Mouse (Mus musculus) forebrain, embryonic 11.5 days (tissue): ENCODE measurements around the gene Vav2. TPM values are rescaled to one million over a fixed set of nuclear protein-coding genes. Genes with fewer than 3 reads are reported as not detected.

ENCODE experiments used
- ATAC-seq: fragments of 200-750 bp; cut with Nextera tagmentation; replicated peaks from 2 replicates; pipeline ENCODE4 v1.8.0; 2017; ENCODE audit warnings: moderate TSS enrichment; ENCODE audit not compliant: low FRiP score
- DNase-seq: peaks from one replicate; pipeline ENCODE4 v3.0.0-alpha.2; 2017; ENCODE audit warnings: low spot score
- H3K27ac ChIP-seq: fragments of 300-500 bp; sonication (generic); 2 replicates; pipeline ENCODE4 v1.5.1; 2014; ENCODE audit warnings: low read depth, low read length
- H3K27me3 ChIP-seq: fragments of 300-500 bp; sonication (generic); 2 replicates; pipeline ENCODE4 v1.6.1; 2014; ENCODE audit warnings: mild to moderate bottlenecking, low read length, mixed read lengths; ENCODE audit not compliant: control insufficient read depth, insufficient read depth
- H3K36me3 ChIP-seq: fragments of 300-500 bp; sonication (generic); 2 replicates; pipeline ENCODE4 v1.6.1; 2014; ENCODE audit warnings: mild to moderate bottlenecking, low read length, moderate library complexity, mixed read lengths; ENCODE audit not compliant: control insufficient read depth, insufficient read depth
- H3K4me1 ChIP-seq: fragments of 300-500 bp; sonication (generic); replicated peaks from 2 replicates; pipeline ENCODE4 v1.6.1; 2014; ENCODE audit warnings: low read length, mixed read lengths; ENCODE audit not compliant: control insufficient read depth, insufficient read depth
- H3K4me2 ChIP-seq: fragments of 300-500 bp; sonication (generic); 2 replicates; pipeline ENCODE4 v1.6.1; 2014; ENCODE audit warnings: low read depth, mild to moderate bottlenecking, low read length, moderate library complexity, mixed read lengths; ENCODE audit not compliant: severe bottlenecking
- H3K4me3 ChIP-seq: fragments of 300-500 bp; sonication (generic); 2 replicates; pipeline ENCODE4 v1.5.1; 2014; ENCODE audit warnings: low read depth, low read length
- H3K9ac ChIP-seq: fragments of 300-500 bp; sonication (generic); 2 replicates; pipeline ENCODE4 v1.6.1; 2014; ENCODE audit warnings: low read length
- H3K9me3 ChIP-seq: fragments of 300-500 bp; sonication (generic); 2 replicates; pipeline ENCODE4 v1.6.1; 2016; ENCODE audit warnings: low read length, mixed read lengths; ENCODE audit not compliant: control insufficient read depth
- WGBS: fragments of 180-500 bp; shearing (Covaris S2); extraction: QIAGEN DNeasy Blood & Tissue Kit; methylation state at CpG from one replicate; pipeline ENCODE4 v1.1.7; 2014; 5-methylcytosine and 5-hydroxymethylcytosine counted together
- polyA plus RNA-seq: library from polyadenylated mRNA; unstranded; fragments of >200 nt; fragmentation: Nextera tagmentation; extraction: Ambion mirVana; gene quantifications from 2 replicates; pipeline ENCODE4 v1.2.1, GENCODE M21; 2014

The Vav2 gene
- polyA plus RNA-seq, 1 experiment from 2014 or later, result 12.7 TPM

GRCm38 (mm10) chr2:27247487-27247863, 179.4 kb downstream of the Vav2 start:
- Histone ChIP-seq H3K4me3 (no peak overlapping the region), H3K9me3 (no peaks in the 10 kb centered on the region), H3K4me2 (no peak overlapping the region), H3K27me3 (no peaks in the 10 kb centered on the region), H3K9ac (no peak overlapping the region), H3K27ac (no peak overlapping the region), H3K36me3 (no peaks in the 10 kb centered on the region), H3K4me1 (no peaks in the 10 kb centered on the region)
- 75% methylated on average over 2 of the region's 2 CpGs for WGBS
- ATAC-seq (no peak), DNase-seq (no peak)

GRCm38 (mm10) chr2:27246712-27247486, 179.9 kb downstream of the Vav2 start:
- no peaks in the 10 kb centered on the region for H3K27me3 ChIP-seq
- no peak for ATAC-seq
- H3K4me3 ChIP-seq, result no peak overlapping the region
- no peak overlapping the region for H3K27ac ChIP-seq
- no peaks in the 10 kb centered on the region for H3K36me3 ChIP-seq
- no peak for DNase-seq
- no peak overlapping the region for H3K4me2 ChIP-seq
- no peaks in the 10 kb centered on the region for H3K4me1 ChIP-seq
- H3K9me3 ChIP-seq, result no peaks in the 10 kb centered on the region
- 59% methylated on average over 7 of the region's 7 CpGs for WGBS
- no peak overlapping the region for H3K9ac ChIP-seq

GRCm38 (mm10) chr2:27245947-27246346, 180.9 kb downstream of the Vav2 start:
- Histone ChIP-seq H3K27ac (no peak overlapping the region), H3K4me3 (no peak overlapping the region), H3K9ac (no peak overlapping the region), H3K4me1 (no peaks in the 10 kb centered on the region), H3K4me2 (no peak overlapping the region), H3K36me3 (no peaks in the 10 kb centered on the region), H3K27me3 (no peaks in the 10 kb centered on the region), H3K9me3 (no peaks in the 10 kb centered on the region)
- WGBS, result 70% methylated on average over 7 of the region's 7 CpGs
- ATAC-seq (no peak), DNase-seq (no peak)

GRCm38 (mm10) chr2:27237342-27237741, 189.5 kb downstream of the Vav2 start:
- 25% methylated on average over 4 of the region's 4 CpGs for WGBS
- no peak overlapping the region for H3K9ac ChIP-seq
- H3K4me1 ChIP-seq, result no peaks in the 10 kb centered on the region; the same call in 1 of the 2 replicates
- H3K4me2 ChIP-seq, result no peak overlapping the region
- H3K27me3 ChIP-seq, result no peaks in the 10 kb centered on the region
- ATAC-seq, result no peak
- H3K36me3 ChIP-seq, result no peaks in the 10 kb centered on the region
- H3K27ac ChIP-seq, result no peak overlapping the region
- no peaks in the 10 kb centered on the region for H3K9me3 ChIP-seq
- no peak overlapping the region for H3K4me3 ChIP-seq
- peak; percentile 76 for DNase-seq

GRCm38 (mm10) chr2:27235729-27236128, 191.1 kb downstream of the Vav2 start:
- WGBS, result 26% methylated on average over 3 of the region's 3 CpGs
- Histone ChIP-seq H3K4me2 (no peak overlapping the region), H3K4me3 (no peak overlapping the region), H3K27me3 (no peaks in the 10 kb centered on the region), H3K36me3 (no peaks in the 10 kb centered on the region), H3K4me1 (no peaks in the 10 kb centered on the region; the same call in 1 of the 2 replicates), H3K9me3 (no peaks in the 10 kb centered on the region), H3K9ac (no peak overlapping the region), H3K27ac (no peak overlapping the region)
- DNase-seq (peak; percentile 75), ATAC-seq (no peak)

- DNase-seq, result no peak
- no peaks in the 10 kb centered on the region for H3K9me3 ChIP-seq
- H3K4me1 ChIP-seq, result no peaks in the 10 kb centered on the region; the same call in 1 of the 2 replicates
- WGBS, result 28% methylated on average over 7 of the region's 7 CpGs
- H3K27me3 ChIP-seq, result no peaks in the 10 kb centered on the region
- no peak overlapping the region for H3K27ac ChIP-seq
- no peaks in the 10 kb centered on the region for H3K36me3 ChIP-seq
- H3K4me3 ChIP-seq, result no peak overlapping the region
- H3K9ac ChIP-seq, result no peak overlapping the region
- no peak overlapping the region for H3K4me2 ChIP-seq
- ATAC-seq, result no peak
Measured at GRCm38 (mm10) chr2:27232376-27232775, 194.5 kb downstream of the Vav2 start.

DNA sequence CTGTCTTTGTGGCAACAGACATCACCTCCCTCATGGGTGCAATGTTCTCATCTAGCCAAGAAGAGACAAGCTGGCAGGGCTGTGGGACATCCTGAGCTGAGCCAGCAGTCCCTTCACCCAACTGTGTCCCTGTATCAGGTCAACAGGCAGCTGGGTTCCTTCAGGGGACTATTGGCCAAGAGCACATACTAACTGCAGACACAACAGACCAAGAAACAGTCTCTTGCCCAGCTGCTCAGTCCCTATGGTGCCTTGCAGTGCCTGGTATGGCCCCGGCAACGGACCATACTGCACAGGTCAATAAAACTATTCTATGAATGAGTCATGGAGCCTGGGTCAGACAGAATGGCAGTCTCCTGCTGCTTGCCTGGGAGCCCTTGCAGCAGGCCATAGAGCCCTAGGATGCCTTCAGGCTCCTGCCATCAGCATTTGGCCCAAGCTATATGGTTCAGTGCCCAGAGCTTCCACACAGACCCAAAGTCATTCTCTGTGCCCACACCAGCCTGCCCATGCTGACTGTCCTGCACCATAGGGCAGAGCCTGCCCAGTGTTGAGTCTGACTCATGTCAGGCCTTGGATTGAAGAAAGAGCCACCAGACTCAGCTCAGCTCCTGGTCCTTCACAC, 197.2 kb downstream of the Vav2 start:
- Histone ChIP-seq H3K36me3 (no peaks in the 10 kb centered on the region), H3K9me3 (no peaks in the 10 kb centered on the region), H3K9ac (no peak overlapping the region), H3K27ac (no peak overlapping the region), H3K27me3 (no peaks in the 10 kb centered on the region), H3K4me3 (no peak overlapping the region), H3K4me1 (no peaks in the 10 kb centered on the region; the same call in 1 of the 2 replicates), H3K4me2 (no peak overlapping the region)
- DNase-seq, result no peak
- no peak for ATAC-seq
- WGBS, result 87% methylated on average over 2 of the region's 2 CpGs

DNA sequence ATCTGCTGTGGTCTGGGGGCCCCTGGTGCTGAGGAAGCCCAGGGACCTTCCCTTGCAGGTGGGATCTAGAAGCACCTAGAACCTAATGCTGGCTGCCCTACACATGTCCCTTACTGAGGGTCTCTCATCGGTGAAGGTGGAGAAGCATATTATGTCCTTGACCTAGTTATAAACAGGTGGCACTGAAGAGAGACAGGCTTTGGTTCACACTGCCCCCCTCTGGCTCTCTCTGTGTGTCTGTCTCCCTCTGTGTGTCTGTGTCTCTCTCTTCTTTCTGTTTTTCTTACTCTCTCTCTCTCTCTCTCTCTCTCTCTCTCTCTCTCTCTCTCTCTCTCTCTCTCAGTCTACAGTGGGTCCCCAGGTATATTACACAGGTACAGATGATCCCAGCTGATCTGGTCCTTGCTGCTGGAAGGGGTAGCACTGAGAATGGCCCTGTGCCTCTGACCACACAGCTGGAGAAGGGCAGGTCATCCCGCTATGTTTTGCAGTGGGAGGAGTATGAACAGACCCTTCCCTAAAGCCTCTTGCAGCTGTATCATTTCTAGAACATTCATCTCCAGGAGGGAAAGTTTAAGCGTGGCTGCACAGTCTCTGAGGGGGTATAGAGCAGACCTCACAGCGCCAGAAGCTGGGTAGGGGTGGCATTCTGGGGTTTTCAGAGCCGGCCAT, 197.9 kb downstream of the Vav2 start:
- no peaks in the 10 kb centered on the region for H3K9me3 ChIP-seq
- no peaks in the 10 kb centered on the region for H3K36me3 ChIP-seq
- H3K4me3 ChIP-seq, result no peak overlapping the region
- no peak overlapping the region for H3K4me2 ChIP-seq
- no peaks in the 10 kb centered on the region for H3K27me3 ChIP-seq
- ATAC-seq, result no peak
- no peaks in the 10 kb centered on the region; the same call in 1 of the 2 replicates for H3K4me1 ChIP-seq
- 86% methylated on average over 5 of the region's 5 CpGs for WGBS
- no peak for DNase-seq
- no peak overlapping the region for H3K27ac ChIP-seq
- H3K9ac ChIP-seq, result no peak overlapping the region
